Mouse (Mus musculus) ES-E14 (cell line): ENCODE results near the gene Ccdc146. TPM values are rescaled to one million over a fixed set of nuclear protein-coding genes. Genes with fewer than 3 reads are reported as not detected.

ENCODE experiments used
- DNase-seq: peaks from one replicate; pipeline ENCODE4 v3.0.0-alpha.2; 2013; ENCODE audit warnings: low read depth, low spot score
- H3K27ac ChIP-seq: 2 replicates; pipeline ENCODE4 v1.5.1; 2012; ENCODE audit warnings: low read depth, mild to moderate bottlenecking, low read length, moderate library complexity, mixed read lengths; ENCODE audit not compliant: poor library complexity, insufficient read depth, severe bottlenecking
- H3K36me3 ChIP-seq: 2 replicates; pipeline ENCODE4 v1.6.1; 2012; ENCODE audit warnings: mild to moderate bottlenecking, low read length, moderate library complexity, mixed read lengths; ENCODE audit not compliant: control insufficient read depth, poor library complexity, insufficient read depth, severe bottlenecking
- H3K4me1 ChIP-seq, 2 experiments: fragments of 150-350 bp in 1 of 2; sonication (generic) in 1 of 2; 2 replicates each; pipeline ENCODE4 v1.6.1; 2012; ENCODE audit warnings: low read length in 2 of 2, mild to moderate bottlenecking in 1 of 2, mixed read lengths in 1 of 2; ENCODE audit not compliant: control insufficient read depth in 2 of 2, insufficient read depth in 2 of 2, poor library complexity in 1 of 2
- H3K4me3 ChIP-seq, 2 experiments: fragments of 150-350 bp in 1 of 2; sonication (generic) in 1 of 2; 2 replicates each; pipeline ENCODE4 v1.5.1; 2012; ENCODE audit warnings: low read length in 2 of 2, low read depth in 1 of 2, mild to moderate bottlenecking in 1 of 2, mixed read lengths in 1 of 2; ENCODE audit not compliant: insufficient read depth in 1 of 2, poor library complexity in 1 of 2, severe bottlenecking in 1 of 2
- H3K9ac ChIP-seq: 2 replicates; pipeline ENCODE4 v1.6.1; 2012; ENCODE audit warnings: low read depth, mild to moderate bottlenecking, low read length, mixed read lengths; ENCODE audit not compliant: poor library complexity, insufficient read depth, severe bottlenecking
- H3K9me3 ChIP-seq: fragments of 150-350 bp; sonication (generic); 2 replicates; pipeline ENCODE4 v1.6.1; 2012; ENCODE audit warnings: low read depth, mild to moderate bottlenecking, low read length; ENCODE audit not compliant: control insufficient read depth, insufficient read depth
- CHD2 ChIP-seq: IDR thresholded peaks from 2 replicates; pipeline ENCODE4 v1.6.1; 2014; ENCODE audit warnings: mild to moderate bottlenecking, low read depth, low read length, inconsistent platforms
- HCFC1 ChIP-seq: IDR thresholded peaks from 2 replicates; pipeline ENCODE4 v1.6.1; 2012; ENCODE audit warnings: low read length, inconsistent platforms, borderline replicate concordance; ENCODE audit not compliant: insufficient read depth
- MAFK ChIP-seq: IDR thresholded peaks from 2 replicates; pipeline ENCODE4 v1.6.1; 2014; ENCODE audit warnings: mild to moderate bottlenecking, low read depth, low read length, inconsistent platforms; ENCODE audit not compliant: insufficient read depth
- ZC3H11A ChIP-seq: IDR thresholded peaks from 2 replicates; pipeline ENCODE4 v1.6.1; 2012; ENCODE audit warnings: low read depth, mild to moderate bottlenecking, inconsistent platforms, low read length, borderline replicate concordance
- ZNF384 ChIP-seq: IDR thresholded peaks from 2 replicates; pipeline ENCODE4 v1.6.1; 2012; ENCODE audit warnings: low read depth, low read length, inconsistent platforms
- in situ Hi-C, 2 experiments: fragments of 600-800 bp; cut with MboI; formaldehyde crosslinking; loops; one replicate each; pipeline ENCODE4 v1.15.1; 2025; ENCODE audit warnings: low sequenced_read_pairs in 2 of 2, inconsistent platforms in 1 of 2; ENCODE audit not compliant: unreplicated experiment in 2 of 2
- total RNA-seq: library from RNA; depleted of rRNA; stranded (reverse); fragments of 300-350 nt; gene quantifications from 2 replicates; pipeline ENCODE4 v1.2.3, GENCODE M21; 2012

The Ccdc146 gene
- total RNA-seq, 1 experiment: not detected

DNA sequence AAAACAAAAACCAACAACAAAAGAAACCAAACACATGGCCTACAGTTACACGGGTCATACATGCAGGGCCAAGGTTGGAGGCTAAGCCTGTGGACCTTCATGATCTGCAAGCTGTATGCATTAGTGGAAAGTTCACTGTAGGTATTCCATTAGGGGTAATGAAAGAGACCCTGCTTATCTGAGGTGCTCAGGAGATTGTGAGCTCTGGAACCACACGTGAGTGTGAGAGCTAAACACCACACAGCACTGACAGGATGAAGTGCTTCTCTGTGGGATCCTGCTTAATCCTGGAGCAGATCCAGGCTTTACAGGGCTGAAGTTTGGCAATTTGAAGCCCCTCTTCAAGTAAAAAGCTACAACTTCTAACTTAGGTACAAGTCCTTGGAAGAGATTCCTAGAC, 104.3 kb downstream of the Ccdc146 start:
- no peak overlapping the region for H3K4me3 ChIP-seq
- TF ChIP-seq MAFK: no peak
- TF ChIP-seq CHD2: no peak
- TF ChIP-seq HCFC1: no peak
- TF ChIP-seq ZNF384: no peak
- DNase-seq: no peak
- H3K36me3 ChIP-seq: no peaks in the 10 kb centered on the region
- H3K9me3 ChIP-seq: no peaks in the 10 kb centered on the region
- no peaks in the 10 kb centered on the region for H3K4me1 ChIP-seq
- no peak overlapping the region for H3K9ac ChIP-seq
- in situ Hi-C loops: no loop called here
- H3K27ac ChIP-seq: no peak overlapping the region

DNA sequence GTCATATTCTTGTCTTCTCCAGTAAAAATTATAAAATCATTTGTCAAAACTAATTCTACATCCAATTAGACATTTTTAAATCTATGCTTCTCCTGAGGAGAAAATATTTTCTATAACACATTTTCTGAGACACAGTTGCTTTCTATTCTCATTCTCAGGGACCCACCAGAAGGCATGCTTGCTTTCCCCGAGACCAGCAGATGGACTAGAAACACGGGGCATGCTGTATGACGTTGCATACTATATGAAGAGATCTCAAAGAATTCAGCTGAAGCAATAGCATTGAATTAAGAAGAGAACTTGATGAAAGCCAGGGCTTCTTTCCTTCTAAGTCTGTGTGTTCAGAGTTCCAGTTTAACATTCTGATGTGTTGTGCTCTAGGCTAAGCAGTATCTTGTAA, 109.8 kb downstream of the Ccdc146 start:
- H3K36me3 ChIP-seq: no peaks in the 10 kb centered on the region
- H3K27ac ChIP-seq: no peak overlapping the region
- TF ChIP-seq ZC3H11A (no peak), CHD2 (no peak), ZNF384 (no peak)
- no peaks in the 10 kb centered on the region for H3K9me3 ChIP-seq
- DNase-seq: no peak
- H3K9ac ChIP-seq: no peak overlapping the region
- no peak overlapping the region for H3K4me3 ChIP-seq
- in situ Hi-C loops: no loop called here
- H3K4me1 ChIP-seq: no peaks in the 10 kb centered on the region

DNA sequence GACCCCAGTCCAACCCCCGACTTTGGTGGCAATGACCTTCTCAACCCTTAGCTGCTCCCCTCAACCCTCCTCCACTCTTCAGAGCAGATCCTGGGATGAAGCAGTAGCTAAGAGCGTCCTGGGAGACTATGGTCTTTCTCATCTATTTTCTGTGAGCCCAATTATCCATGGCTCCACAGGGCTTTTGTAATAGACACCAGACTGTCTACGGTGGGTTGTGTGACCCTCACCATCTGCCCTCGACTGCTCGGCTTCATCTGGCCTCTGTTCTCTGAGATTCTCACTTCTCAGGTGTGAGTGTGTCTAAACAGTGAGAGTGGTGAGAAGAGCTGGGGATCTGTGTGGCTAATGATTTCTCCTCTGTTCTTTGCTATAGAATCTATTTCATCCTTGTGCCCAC, 117.3 kb downstream of the Ccdc146 start:
- TF ChIP-seq CHD2 (no peak), ZC3H11A (no peak), ZNF384 (no peak), MAFK (no peak), HCFC1 (no peak)
- Histone ChIP-seq H3K9ac (no peak overlapping the region), H3K9me3 (0 out of 2 replicates have a peak, but pooled peaks cover 5% of the 10 kb centered on the region), H3K27ac (no peak overlapping the region), H3K4me3 (no peak overlapping the region), H3K36me3 (no peaks in the 10 kb centered on the region), H3K4me1 (no peaks in the 10 kb centered on the region)
- in situ Hi-C loops: no loop called here
- no peak for DNase-seq

DNA sequence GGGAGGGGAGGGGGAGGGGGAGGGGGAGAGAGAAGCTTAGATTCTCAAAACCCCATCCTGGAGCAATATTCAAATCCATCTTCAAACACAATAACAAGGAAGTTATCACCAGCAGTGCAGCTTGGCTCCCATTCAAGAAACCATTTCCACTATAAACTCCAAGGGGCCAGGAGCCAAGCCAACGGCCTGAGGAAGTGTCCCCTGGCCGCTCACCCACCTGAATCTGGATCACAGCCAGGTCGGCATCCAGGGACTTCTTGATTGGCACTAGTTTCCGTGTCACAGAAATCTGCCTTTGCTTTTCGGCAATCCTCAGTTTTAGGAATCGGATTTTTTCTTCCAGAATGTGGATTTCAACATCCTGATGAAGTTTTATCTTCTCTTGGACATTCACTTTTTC, 123.5 kb downstream of the Ccdc146 start:
- in situ Hi-C loops: no loop called here
- Histone ChIP-seq H3K9ac (no peak overlapping the region), H3K4me3 (no peak overlapping the region), H3K36me3 (no peaks in the 10 kb centered on the region), H3K4me1 (no peaks in the 10 kb centered on the region), H3K9me3 (0 out of 2 replicates have a peak, but pooled peaks cover 5% of the 10 kb centered on the region), H3K27ac (no peak overlapping the region)
- DNase-seq: no peak
- TF ChIP-seq CHD2 (no peak), ZC3H11A (no peak), HCFC1 (no peak), ZNF384 (no peak), MAFK (no peak)

DNA sequence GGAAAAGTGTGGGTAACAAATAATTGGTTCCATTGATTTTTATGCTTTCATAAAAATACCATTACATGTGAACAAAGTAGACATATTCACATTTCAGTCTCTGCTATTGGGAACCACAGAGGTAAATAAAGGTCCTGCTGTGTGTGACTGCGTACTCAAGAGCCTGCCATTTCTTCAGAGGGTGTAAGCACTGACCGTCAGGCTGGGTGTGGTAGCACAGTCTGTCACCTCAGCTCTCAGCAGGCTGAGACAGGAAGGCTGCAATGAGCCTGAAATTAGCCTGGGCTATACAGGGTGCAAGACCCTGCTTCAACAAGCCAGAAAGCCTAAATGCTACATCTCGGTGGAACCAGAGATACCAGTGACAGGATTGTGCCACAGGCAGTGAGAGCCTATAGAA, 124.4 kb downstream of the Ccdc146 start:
- TF ChIP-seq CHD2: no peak
- TF ChIP-seq ZC3H11A: no peak
- no peak for TF ChIP-seq MAFK
- TF ChIP-seq ZNF384: no peak
- TF ChIP-seq HCFC1: no peak
- Histone ChIP-seq H3K9ac (no peak overlapping the region), H3K27ac (no peak overlapping the region), H3K4me3 (no peak overlapping the region), H3K9me3 (0 out of 2 replicates have a peak, but pooled peaks cover 5% of the 10 kb centered on the region), H3K36me3 (no peaks in the 10 kb centered on the region), H3K4me1 (no peaks in the 10 kb centered on the region)
- in situ Hi-C loops: no loop called here
- no peak for DNase-seq
